Mouse (Mus musculus) testis, adult 2 months (tissue): Measurements from ENCODE around the gene Tpra1.

ENCODE experiments used
- CTCF ChIP-seq: fragments of 200-500 bp; IDR thresholded peaks from 2 replicates; pipeline ENCODE4 v1.5.1; 2012; ENCODE audit warnings: low read depth, mild to moderate bottlenecking, inconsistent platforms, low read length, moderate library complexity; ENCODE audit not compliant: control insufficient read depth, insufficient read depth, insufficient replicate concordance
- POLR2A ChIP-seq: fragments of 200-500 bp; IDR thresholded peaks from 2 replicates; pipeline ENCODE4 v1.6.1; 2012; ENCODE audit warnings: low read depth, mild to moderate bottlenecking, inconsistent platforms, low read length, moderate library complexity; ENCODE audit not compliant: control insufficient read depth

DNA sequence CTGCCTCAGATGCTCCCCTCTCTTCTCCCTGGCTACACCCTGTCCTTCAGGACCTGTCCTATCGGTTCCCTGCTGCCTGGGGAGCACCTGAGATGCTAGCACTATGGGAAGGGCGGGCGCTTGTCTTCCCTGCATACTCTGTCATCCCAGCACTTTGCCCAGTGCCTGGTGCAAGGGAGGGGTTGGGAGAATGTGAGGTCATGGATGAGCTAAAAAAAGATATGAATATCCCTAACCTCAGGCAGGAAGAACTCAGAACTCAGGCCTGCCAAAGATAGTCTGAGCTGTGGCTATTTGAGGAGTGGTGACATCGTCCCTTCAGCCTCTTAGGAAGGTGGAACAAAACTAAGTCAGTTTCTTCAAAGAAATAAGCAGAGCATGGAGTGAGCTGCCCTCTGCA lies 39.6 kb downstream of the Tpra1 start:
- no peak for TF ChIP-seq POLR2A
- no peak for TF ChIP-seq CTCF
